Mouse (Mus musculus) heart, embryonic 13.5 days (tissue): ENCODE data around the gene Tbc1d22a. TPM values are rescaled to one million over a fixed set of nuclear protein-coding genes. Genes with fewer than 3 reads are reported as not detected.
"Not testable (repeated sequence)": the region's sequence is repeated elsewhere in the genome, so short reads cannot be mapped to it uniquely, and the experiment has no call there.

Experiments used
- ATAC-seq: fragments of 200-750 bp; cut with Nextera tagmentation; 2 replicates; pipeline ENCODE4 v1.8.0; 2017; ENCODE audit warnings: moderate TSS enrichment; ENCODE audit not compliant: insufficient number of reproducible peaks, low FRiP score, low TSS enrichment; ENCODE audit errors: extremely low read depth
- H3K27ac ChIP-seq: fragments of 300-500 bp; sonication (generic); replicated peaks from 2 replicates; pipeline ENCODE4 v1.5.1; 2015; ENCODE audit warnings: moderate library complexity, mild to moderate bottlenecking, inconsistent platforms
- H3K27me3 ChIP-seq: fragments of 300-500 bp; sonication (generic); replicated peaks from 2 replicates; pipeline ENCODE4 v1.6.1; 2015; ENCODE audit warnings: mild to moderate bottlenecking, inconsistent platforms
- H3K36me3 ChIP-seq: fragments of 300-500 bp; sonication (generic); 2 replicates; pipeline ENCODE4 v1.6.1; 2015; ENCODE audit warnings: mild to moderate bottlenecking, inconsistent platforms
- H3K4me1 ChIP-seq: fragments of 300-500 bp; sonication (generic); 2 replicates; pipeline ENCODE4 v1.6.1; 2015; ENCODE audit warnings: inconsistent platforms
- H3K4me2 ChIP-seq: fragments of 300-500 bp; sonication (generic); 2 replicates; pipeline ENCODE4 v1.6.1; 2015; ENCODE audit warnings: inconsistent platforms, mild to moderate bottlenecking, moderate library complexity
- H3K4me3 ChIP-seq: fragments of 300-500 bp; sonication (generic); 2 replicates; pipeline ENCODE4 v1.5.1; 2015; ENCODE audit warnings: moderate library complexity, mild to moderate bottlenecking, inconsistent platforms
- H3K9ac ChIP-seq: fragments of 300-500 bp; sonication (generic); 2 replicates; pipeline ENCODE4 v1.6.1; 2015; ENCODE audit warnings: inconsistent platforms, mild to moderate bottlenecking, moderate library complexity
- H3K9me3 ChIP-seq: fragments of 300-500 bp; sonication (generic); 2 replicates; pipeline ENCODE4 v1.6.1; 2016; ENCODE audit warnings: inconsistent platforms
- WGBS: fragments of 180-500 bp; shearing (Covaris S2); methylation state at CpG from one replicate; pipeline ENCODE4 v1.1.7; 2015; ENCODE audit warnings: mixed read lengths; 5-methylcytosine and 5-hydroxymethylcytosine counted together
- polyA plus RNA-seq: library from polyadenylated mRNA; unstranded; fragments of >200 nt; fragmentation: Nextera tagmentation; extraction: Ambion mirVana; gene quantifications from 2 replicates; pipeline ENCODE4 v1.2.1, GENCODE M21; 2015

Tbc1d22a gene
- polyA plus RNA-seq, 1 experiment from 2014 or later: 9.1 TPM

DNA sequence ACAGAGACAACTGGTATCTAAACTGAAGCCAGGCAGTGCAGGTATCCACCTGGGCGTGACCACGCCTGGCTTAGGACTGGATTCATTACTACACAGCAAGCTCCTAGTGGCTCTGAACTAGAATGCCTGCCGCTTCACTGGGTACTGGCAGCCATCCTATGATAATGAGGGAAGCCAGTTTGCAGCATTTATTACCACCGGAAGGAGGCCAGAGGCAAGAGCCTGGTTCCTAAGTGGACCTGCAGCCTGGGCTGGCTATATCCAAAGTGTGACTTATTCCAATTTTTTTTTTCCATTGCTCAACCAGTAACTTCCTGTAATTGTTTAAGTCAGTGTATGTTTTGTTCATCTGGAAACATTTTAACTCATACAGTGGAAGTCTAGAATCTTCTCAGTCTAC, 7.9 kb upstream of the Tbc1d22a start:
- WGBS: 59% methylated on average over 4 of the region's 4 CpGs
- no peak overlapping the region for H3K9ac ChIP-seq
- H3K4me1 ChIP-seq: peaks cover 34% of the 10 kb centered on the region
- ATAC-seq: no peak
- H3K9me3 ChIP-seq: no peaks in the 10 kb centered on the region
- H3K27ac ChIP-seq: peak overlapping the region; percentile 68
- H3K36me3 ChIP-seq: no peaks in the 10 kb centered on the region
- H3K27me3 ChIP-seq: peaks cover 8% of the 10 kb centered on the region; the same call in 1 of the 2 replicates
- H3K4me2 ChIP-seq: no peak overlapping the region
- H3K4me3 ChIP-seq: no peak overlapping the region

DNA sequence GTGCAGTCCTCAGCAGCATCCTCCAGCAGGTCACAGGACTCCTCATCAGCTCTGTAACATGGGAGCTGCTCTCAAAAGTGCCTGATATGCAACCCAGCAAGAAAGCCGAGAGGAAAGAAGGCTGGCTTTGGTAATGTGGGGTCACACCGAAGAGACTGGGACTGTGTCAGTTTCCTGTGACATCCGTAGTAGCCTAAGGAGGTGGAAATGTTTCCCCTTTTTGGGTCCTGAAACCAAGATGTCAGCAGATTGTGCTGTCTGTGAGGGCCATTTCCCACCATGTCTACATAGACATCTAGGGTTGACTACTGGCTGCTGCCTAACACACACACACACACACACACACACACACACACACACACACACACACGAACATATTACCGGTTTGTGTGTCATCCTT, 2.1 kb upstream of the Tbc1d22a start:
- not testable (repeated sequence) for H3K9ac ChIP-seq, H3K4me3 ChIP-seq, ATAC-seq, H3K9me3 ChIP-seq, H3K27me3 ChIP-seq, H3K27ac ChIP-seq, H3K4me2 ChIP-seq, H3K36me3 ChIP-seq
- H3K4me1 ChIP-seq: peaks cover 34% of the 10 kb centered on the region
- 79% methylated on average over 5 of the region's 5 CpGs for WGBS

- Histone ChIP-seq H3K4me2 (peak overlapping the region; percentile 98), H3K9ac (peak overlapping the region; percentile 95), H3K4me1 (peaks cover 34% of the 10 kb centered on the region), H3K36me3 (no peaks in the 10 kb centered on the region), H3K9me3 (no peaks in the 10 kb centered on the region), H3K27me3 (no peaks in the 10 kb centered on the region), H3K4me3 (peak overlapping the region; percentile 96), H3K27ac (peak overlapping the region; percentile 91)
- WGBS: 15% methylated on average over 25 of the region's 25 CpGs
- ATAC-seq: no peak; the same call in 1 of the 2 replicates
Measured at GRCm38 (mm10) chr15:86214549-86215201, 416 bp downstream of the Tbc1d22a start.

DNA sequence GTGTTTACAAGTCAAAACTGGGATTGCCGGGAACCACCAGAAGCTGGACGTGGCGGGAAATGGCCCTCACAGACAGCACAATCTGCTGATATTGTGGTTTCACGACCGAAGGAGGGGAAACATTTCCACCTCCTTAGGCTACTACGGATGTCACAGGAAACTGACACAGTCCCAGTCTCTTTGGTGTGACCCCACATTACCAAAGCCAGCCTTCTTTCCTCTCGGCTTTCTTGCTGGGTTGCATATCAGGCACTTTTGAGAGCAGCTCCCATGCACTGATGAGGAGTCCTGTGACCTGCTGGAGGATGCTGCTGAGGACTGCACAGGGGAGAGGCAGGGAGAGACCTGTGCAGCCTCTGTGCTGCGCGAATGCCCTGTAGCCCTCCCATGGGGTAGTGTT, 2.4 kb downstream of the Tbc1d22a start:
- not testable (repeated sequence) for H3K27me3 ChIP-seq, H3K4me2 ChIP-seq, H3K27ac ChIP-seq, H3K9me3 ChIP-seq, H3K4me3 ChIP-seq, ATAC-seq, H3K36me3 ChIP-seq, H3K9ac ChIP-seq
- WGBS: 79% methylated on average over 9 of the region's 9 CpGs
- H3K4me1 ChIP-seq: peaks cover 25% of the 10 kb centered on the region

GRCm38 (mm10) chr15:86219534-86220228, 5.4 kb downstream of the Tbc1d22a start:
- H3K4me2 ChIP-seq: no peak overlapping the region
- peaks cover 8% of the 10 kb centered on the region for H3K4me1 ChIP-seq
- H3K9ac ChIP-seq: no peak overlapping the region
- no peaks in the 10 kb centered on the region for H3K27me3 ChIP-seq
- H3K4me3 ChIP-seq: no peak overlapping the region
- H3K27ac ChIP-seq: no peak overlapping the region
- no peak for ATAC-seq
- peaks cover 5% of the 10 kb centered on the region for H3K9me3 ChIP-seq
- peaks cover 4% of the 10 kb centered on the region; the same call in 1 of the 2 replicates for H3K36me3 ChIP-seq
- WGBS: 74% methylated on average over 7 of the region's 7 CpGs

GRCm38 (mm10) chr15:86220229-86220630, 6.0 kb downstream of the Tbc1d22a start:
- H3K27ac ChIP-seq: no peak overlapping the region
- no peak overlapping the region for H3K4me2 ChIP-seq
- peaks cover 5% of the 10 kb centered on the region for H3K9me3 ChIP-seq
- H3K4me1 ChIP-seq: peaks cover 3% of the 10 kb centered on the region; the same call in 1 of the 2 replicates
- no peak overlapping the region for H3K9ac ChIP-seq
- no peak overlapping the region for H3K4me3 ChIP-seq
- H3K36me3 ChIP-seq: peaks cover 4% of the 10 kb centered on the region; the same call in 1 of the 2 replicates
- no peak for ATAC-seq
- no peaks in the 10 kb centered on the region for H3K27me3 ChIP-seq
- 76% methylated on average over 5 of the region's 5 CpGs for WGBS

DNA sequence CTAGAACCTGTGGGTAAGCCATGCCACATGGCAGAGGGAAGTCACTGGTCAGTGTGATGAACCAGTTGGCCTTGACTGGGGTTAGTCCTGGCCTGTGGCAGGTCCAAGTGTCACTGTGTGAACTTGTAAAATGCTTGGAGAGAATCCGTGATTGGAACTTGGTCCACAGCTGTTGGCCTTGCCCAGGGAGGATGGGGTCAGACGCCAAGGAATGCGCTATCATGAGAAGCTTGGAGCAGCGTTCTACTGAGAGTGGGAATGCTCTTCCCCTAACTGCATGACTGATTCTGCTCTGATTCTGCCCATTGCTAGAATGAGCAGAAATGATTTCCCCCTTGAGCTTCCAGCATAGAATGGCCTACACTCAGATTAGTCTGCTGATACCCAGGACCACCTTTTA, 6.5 kb downstream of the Tbc1d22a start:
- H3K4me1 ChIP-seq: no peaks in the 10 kb centered on the region; the same call in 1 of the 2 replicates
- no peaks in the 10 kb centered on the region for H3K27me3 ChIP-seq
- H3K9ac ChIP-seq: no peak overlapping the region
- no peak overlapping the region for H3K27ac ChIP-seq
- H3K4me2 ChIP-seq: no peak overlapping the region
- no peak for ATAC-seq
- peaks cover 5% of the 10 kb centered on the region for H3K9me3 ChIP-seq
- 66% methylated on average over 4 of the region's 4 CpGs for WGBS
- H3K4me3 ChIP-seq: no peak overlapping the region
- H3K36me3 ChIP-seq: peaks cover 4% of the 10 kb centered on the region; the same call in 1 of the 2 replicates

- Histone ChIP-seq H3K27me3 (no peaks in the 10 kb centered on the region), H3K9me3 (peaks cover 5% of the 10 kb centered on the region), H3K4me3 (no peak overlapping the region), H3K4me1 (no peaks in the 10 kb centered on the region; the same call in 1 of the 2 replicates), H3K27ac (no peak overlapping the region), H3K9ac (no peak overlapping the region), H3K4me2 (no peak overlapping the region), H3K36me3 (peaks cover 4% of the 10 kb centered on the region; the same call in 1 of the 2 replicates)
- no peak for ATAC-seq
- WGBS: 76% methylated on average over 4 of the region's 4 CpGs
Measured at GRCm38 (mm10) chr15:86221369-86221768, 7.1 kb downstream of the Tbc1d22a start.

- H3K4me1 ChIP-seq, H3K9ac ChIP-seq, H3K9me3 ChIP-seq, H3K36me3 ChIP-seq, H3K27ac ChIP-seq, H3K4me2 ChIP-seq, H3K4me3 ChIP-seq, ATAC-seq, H3K27me3 ChIP-seq: not testable (repeated sequence)
- 81% methylated on average over 11 of the region's 11 CpGs for WGBS
Measured at GRCm38 (mm10) chr15:86221901-86222300, 7.6 kb downstream of the Tbc1d22a start.

DNA sequence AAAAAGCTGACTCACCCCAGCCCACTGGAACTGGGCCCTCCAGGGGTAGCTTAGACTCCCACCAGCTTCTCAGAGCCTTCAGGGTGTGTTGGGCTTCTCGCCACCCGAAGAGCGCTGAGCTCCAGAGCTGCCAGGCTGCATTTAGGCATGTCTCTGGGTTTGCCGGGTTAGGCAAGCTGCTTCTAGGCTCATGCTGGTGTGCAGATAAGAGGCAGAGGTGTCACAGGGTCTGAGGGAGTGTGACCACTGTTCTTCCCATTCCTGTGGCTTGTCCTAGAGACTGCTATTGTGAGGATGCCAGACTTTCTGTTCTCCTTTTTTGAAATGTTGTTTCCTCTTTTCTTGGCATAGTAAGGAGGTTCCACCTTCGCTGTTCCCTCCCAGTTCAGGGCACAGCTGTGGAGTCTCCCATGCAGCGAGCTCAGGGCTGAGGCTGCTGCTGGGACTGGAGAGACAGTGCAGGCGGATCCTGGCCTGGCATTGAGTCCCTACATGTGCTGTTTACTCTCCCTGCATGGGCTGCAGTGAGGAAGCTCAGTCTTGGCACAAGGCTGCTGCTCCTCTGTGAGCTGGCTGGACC, 10.8 kb downstream of the Tbc1d22a start:
- Histone ChIP-seq H3K27me3 (no peaks in the 10 kb centered on the region), H3K4me3 (no peak overlapping the region), H3K4me1 (no peaks in the 10 kb centered on the region; the same call in 1 of the 2 replicates), H3K4me2 (no peak overlapping the region), H3K9ac (no peak overlapping the region), H3K27ac (no peak overlapping the region), H3K9me3 (peaks cover 5% of the 10 kb centered on the region), H3K36me3 (peaks cover 4% of the 10 kb centered on the region; the same call in 1 of the 2 replicates)
- 72% methylated on average over 7 of the region's 7 CpGs for WGBS
- no peak for ATAC-seq

DNA sequence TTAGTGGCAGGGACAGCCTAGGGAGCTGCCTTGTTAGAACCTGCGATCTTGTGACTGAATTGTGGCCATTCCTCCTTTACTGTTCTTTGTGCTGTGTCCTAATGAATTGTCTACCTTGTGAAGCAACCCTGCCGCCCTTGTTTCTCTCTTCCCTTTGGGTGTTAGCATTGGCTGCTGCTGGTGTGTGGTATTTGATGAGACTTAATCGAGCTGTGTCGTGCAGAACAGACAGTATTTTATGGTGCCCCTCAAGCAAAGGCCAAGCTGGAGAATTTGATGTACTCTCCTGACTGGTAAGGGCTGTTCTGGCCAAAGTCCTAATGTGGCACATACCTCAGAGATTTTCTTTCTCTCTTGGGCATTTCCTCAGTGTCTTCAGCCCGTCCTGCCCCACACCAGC, 12.0 kb downstream of the Tbc1d22a start:
- no peaks in the 10 kb centered on the region; the same call in 1 of the 2 replicates for H3K4me1 ChIP-seq
- no peak overlapping the region for H3K9ac ChIP-seq
- WGBS: 79% methylated on average over 5 of the region's 5 CpGs
- no peak for ATAC-seq
- peaks cover 4% of the 10 kb centered on the region; the same call in 1 of the 2 replicates for H3K36me3 ChIP-seq
- H3K4me3 ChIP-seq: no peak overlapping the region
- H3K9me3 ChIP-seq: peaks cover 5% of the 10 kb centered on the region
- no peak overlapping the region for H3K27ac ChIP-seq
- no peaks in the 10 kb centered on the region for H3K27me3 ChIP-seq
- no peak overlapping the region for H3K4me2 ChIP-seq
